Mouse (Mus musculus): ENCODE measurements around the gene Spg11. TPM values are rescaled to one million over a fixed set of nuclear protein-coding genes. Genes with fewer than 3 reads are reported as not detected.
"Not testable (repeated sequence)": the region's sequence is repeated elsewhere in the genome, so short reads cannot be mapped to it uniquely, and the experiment has no call there.

Spg11 gene
- total RNA-seq, 1 experiment from 2014 or later = 15.3 TPM

- DNase-seq = no peak
Observed at GRCm38 (mm10) chr2:122145756-122146155, 27.6 kb upstream of the Spg11 start.

GRCm38 (mm10) chr2:122143111-122143510, 24.9 kb upstream of the Spg11 start:
- no peak for DNase-seq

GRCm38 (mm10) chr2:122141332-122141967, 23.3 kb upstream of the Spg11 start:
- DNase-seq = no peak

GRCm38 (mm10) chr2:122140815-122141214, 22.6 kb upstream of the Spg11 start:
- DNase-seq = no peak

- DNase-seq = no peak
Observed at GRCm38 (mm10) chr2:122137839-122138465, 19.8 kb upstream of the Spg11 start.

- no peak for DNase-seq
Observed at GRCm38 (mm10) chr2:122132618-122133017, 14.4 kb upstream of the Spg11 start.

- DNase-seq = no peak
Observed at GRCm38 (mm10) chr2:122132078-122132477, 13.9 kb upstream of the Spg11 start.

- no peak for DNase-seq
Observed at GRCm38 (mm10) chr2:122127635-122128034, 9.4 kb upstream of the Spg11 start.

- DNase-seq = no peak
Observed at GRCm38 (mm10) chr2:122126765-122127347, 8.7 kb upstream of the Spg11 start.

- no peak for DNase-seq
Observed at GRCm38 (mm10) chr2:122125680-122126572, 7.7 kb upstream of the Spg11 start.

- no peak for DNase-seq
Observed at GRCm38 (mm10) chr2:122116888-122117287, 1.3 kb downstream of the Spg11 start.

- DNase-seq = no peak
Observed at GRCm38 (mm10) chr2:122109714-122110113, 8.5 kb downstream of the Spg11 start.

GRCm38 (mm10) chr2:122108101-122108500, 10.1 kb downstream of the Spg11 start:
- no peak for DNase-seq

GRCm38 (mm10) chr2:122102070-122102469, 16.1 kb downstream of the Spg11 start:
- peak; percentile 66 for DNase-seq

GRCm38 (mm10) chr2:122097686-122098085, 20.5 kb downstream of the Spg11 start:
- DNase-seq = not testable (repeated sequence)

GRCm38 (mm10) chr2:122093844-122094243, 24.3 kb downstream of the Spg11 start:
- no peak for DNase-seq

GRCm38 (mm10) chr2:122086446-122086845, 31.7 kb downstream of the Spg11 start:
- no peak for DNase-seq

- DNase-seq = peak; percentile 40
Observed at GRCm38 (mm10) chr2:122081728-122082456, 36.3 kb downstream of the Spg11 start.

GRCm38 (mm10) chr2:122069922-122070321, 48.3 kb downstream of the Spg11 start:
- DNase-seq = peak; percentile 77

- DNase-seq = no peak
Observed at GRCm38 (mm10) chr2:122069144-122069912, 48.9 kb downstream of the Spg11 start.

GRCm38 (mm10) chr2:122066241-122066640, 51.9 kb downstream of the Spg11 start:
- no peak for DNase-seq

Measured in adrenal gland, postnatal 14 days (tissue).